Mouse (Mus musculus): Measurements from ENCODE around the gene Gucd1. TPM values are rescaled to one million over a fixed set of nuclear protein-coding genes. Genes with fewer than 3 reads are reported as not detected.
"Not testable (repeated sequence)": the region's sequence is repeated elsewhere in the genome, so short reads cannot be mapped to it uniquely, and the experiment has no call there.

The Gucd1 gene
- polyA plus RNA-seq, 1 experiment from 2014 or later: 23.9 TPM

- 57% methylated on average over 6 of the region's 6 CpGs for WGBS
- H3K9me3 ChIP-seq (ENCODE audit: control insufficient read depth, low read length): no peaks in the 10 kb centered on the region
- ATAC-seq (ENCODE audit: low FRiP score) (no peak), DNase-seq (ENCODE audit: low spot score) (no peak)
- peaks cover 7% of the 10 kb centered on the region; the same call in 1 of the 2 replicates for H3K4me1 ChIP-seq (replicated peaks; ENCODE audit: control insufficient read depth, insufficient read depth, low read length)
- no peak overlapping the region; the same call in 1 of the 2 replicates for H3K4me3 ChIP-seq (replicated peaks; ENCODE audit: low read length)
- no peaks in the 10 kb centered on the region for H3K36me3 ChIP-seq (replicated peaks; ENCODE audit: control insufficient read depth, insufficient read depth)
- H3K9ac ChIP-seq: no peak overlapping the region
- H3K27ac ChIP-seq: no peak overlapping the region
- no peaks in the 10 kb centered on the region for H3K27me3 ChIP-seq (ENCODE audit: control insufficient read depth, insufficient read depth, low read length)
- H3K4me2 ChIP-seq (replicated peaks): 0 out of 2 replicates have a peak overlapping the region, but pooled peaks have one; percentile 10
Measured at GRCm38 (mm10) chr10:75365231-75365633, 152.5 kb downstream of the Gucd1 start.

DNA sequence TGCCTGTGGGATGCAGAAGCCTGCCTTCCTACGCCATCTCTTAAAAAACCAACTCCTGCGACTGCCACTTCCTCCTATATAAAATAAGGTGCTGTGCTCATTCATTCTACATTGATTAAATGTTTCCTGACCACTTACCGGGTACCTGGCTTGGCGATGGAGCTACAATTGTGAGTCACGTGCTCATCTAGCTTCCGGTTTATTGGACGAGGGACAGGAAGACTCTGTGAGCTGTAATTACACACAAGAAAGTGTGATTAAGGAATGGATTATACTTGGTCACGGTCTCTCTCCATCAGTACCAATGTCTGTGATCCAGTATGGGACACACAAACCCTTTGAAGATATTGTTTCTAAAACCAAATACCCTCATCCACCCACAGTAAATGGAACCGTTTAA lies 153.0 kb downstream of the Gucd1 start:
- H3K36me3 ChIP-seq (replicated peaks; ENCODE audit: control insufficient read depth, insufficient read depth): no peaks in the 10 kb centered on the region
- DNase-seq (ENCODE audit: low spot score) (no peak), ATAC-seq (ENCODE audit: low FRiP score) (no peak)
- H3K27me3 ChIP-seq (ENCODE audit: control insufficient read depth, insufficient read depth, low read length): no peaks in the 10 kb centered on the region
- 76% methylated on average over 9 of the region's 9 CpGs for WGBS
- H3K4me1 ChIP-seq (replicated peaks; ENCODE audit: control insufficient read depth, insufficient read depth, low read length): peaks cover 7% of the 10 kb centered on the region; the same call in 1 of the 2 replicates
- no peak overlapping the region for H3K4me3 ChIP-seq (replicated peaks; ENCODE audit: low read length)
- H3K9me3 ChIP-seq (ENCODE audit: control insufficient read depth, low read length): no peaks in the 10 kb centered on the region
- H3K4me2 ChIP-seq (replicated peaks): no peak overlapping the region
- H3K9ac ChIP-seq: no peak overlapping the region
- H3K27ac ChIP-seq: peak overlapping the region; percentile 43; the same call in 1 of the 2 replicates

- DNase-seq (ENCODE audit: low spot score) (peak; percentile 63), ATAC-seq (ENCODE audit: low FRiP score) (peak; percentile 82)
- peak overlapping the region; percentile 43; the same call in 1 of the 2 replicates for H3K27ac ChIP-seq
- not testable (repeated sequence) for H3K9me3 ChIP-seq (ENCODE audit: control insufficient read depth, low read length); H3K4me1 ChIP-seq (replicated peaks; ENCODE audit: control insufficient read depth, insufficient read depth, low read length); H3K9ac ChIP-seq; H3K27me3 ChIP-seq (ENCODE audit: control insufficient read depth, insufficient read depth, low read length); H3K4me2 ChIP-seq (replicated peaks); H3K4me3 ChIP-seq (replicated peaks; ENCODE audit: low read length); H3K36me3 ChIP-seq (replicated peaks; ENCODE audit: control insufficient read depth, insufficient read depth)
- 4% methylated on average over 1 of the region's 1 CpGs for WGBS
Measured at GRCm38 (mm10) chr10:75364214-75364690, 153.5 kb downstream of the Gucd1 start.

GRCm38 (mm10) chr10:75355341-75355740 lies 162.4 kb downstream of the Gucd1 start:
- no peaks in the 10 kb centered on the region for H3K9me3 ChIP-seq (ENCODE audit: control insufficient read depth, low read length)
- H3K9ac ChIP-seq: no peak overlapping the region
- ATAC-seq (ENCODE audit: low FRiP score) (no peak), DNase-seq (ENCODE audit: low spot score) (no peak)
- H3K4me1 ChIP-seq (replicated peaks; ENCODE audit: control insufficient read depth, insufficient read depth, low read length): no peaks in the 10 kb centered on the region
- no peak overlapping the region for H3K4me3 ChIP-seq (replicated peaks; ENCODE audit: low read length)
- no peak overlapping the region for H3K4me2 ChIP-seq (replicated peaks)
- 86% methylated on average over 4 of the region's 4 CpGs for WGBS
- no peaks in the 10 kb centered on the region for H3K27me3 ChIP-seq (ENCODE audit: control insufficient read depth, insufficient read depth, low read length)
- H3K36me3 ChIP-seq (replicated peaks; ENCODE audit: control insufficient read depth, insufficient read depth): no peaks in the 10 kb centered on the region
- H3K27ac ChIP-seq: no peak overlapping the region

DNA sequence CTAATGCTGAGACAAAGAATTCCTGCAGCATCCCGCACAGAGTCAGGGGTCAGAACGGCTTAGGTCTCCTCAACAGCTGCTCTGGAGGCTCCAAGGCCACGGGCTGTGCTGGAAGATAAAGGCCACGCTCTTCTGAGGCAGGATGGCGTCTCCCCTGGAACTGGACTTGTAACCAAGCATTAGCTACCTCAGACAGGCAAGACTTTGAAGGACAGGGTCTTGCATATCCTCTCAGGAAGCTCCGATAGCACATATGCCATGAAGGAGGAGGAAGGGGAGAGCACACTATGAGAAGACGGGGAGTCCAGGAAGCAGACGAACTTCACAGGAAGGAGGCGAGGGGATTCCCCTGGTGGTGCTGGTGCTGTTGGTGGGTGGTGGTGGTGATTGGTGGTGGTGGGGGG lies 163.9 kb downstream of the Gucd1 start:
- H3K4me3 ChIP-seq (replicated peaks; ENCODE audit: low read length); DNase-seq (ENCODE audit: low spot score); H3K9me3 ChIP-seq (ENCODE audit: control insufficient read depth, low read length); H3K4me1 ChIP-seq (replicated peaks; ENCODE audit: control insufficient read depth, insufficient read depth, low read length); H3K27ac ChIP-seq; H3K4me2 ChIP-seq (replicated peaks); H3K27me3 ChIP-seq (ENCODE audit: control insufficient read depth, insufficient read depth, low read length); ATAC-seq (ENCODE audit: low FRiP score); H3K36me3 ChIP-seq (replicated peaks; ENCODE audit: control insufficient read depth, insufficient read depth); H3K9ac ChIP-seq: not testable (repeated sequence)
- WGBS: 76% methylated on average over 8 of the region's 9 CpGs

DNA sequence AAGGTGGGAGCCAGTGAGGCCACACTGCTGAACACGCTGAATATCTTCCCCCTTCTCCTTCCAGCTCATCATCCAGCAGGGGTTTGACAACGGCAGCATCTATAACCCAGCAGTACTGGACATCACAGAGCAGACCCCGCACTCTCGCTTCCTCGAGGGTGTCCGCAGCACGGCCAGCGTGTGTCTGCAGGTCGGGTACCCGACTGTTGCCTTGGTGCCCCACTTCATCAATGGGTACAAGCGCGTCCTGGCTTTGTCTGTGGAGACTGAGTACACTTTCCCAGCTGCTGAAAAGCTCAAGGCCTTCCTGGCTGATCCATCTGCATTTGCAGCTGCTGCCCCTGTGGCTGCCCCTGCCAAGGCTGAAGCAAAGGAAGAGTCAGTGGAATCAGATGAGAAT lies 165.2 kb downstream of the Gucd1 start:
- H3K4me2 ChIP-seq (replicated peaks): no peak overlapping the region
- 95% methylated on average over 12 of the region's 12 CpGs for WGBS
- H3K9me3 ChIP-seq (ENCODE audit: control insufficient read depth, low read length): no peaks in the 10 kb centered on the region
- no peaks in the 10 kb centered on the region for H3K36me3 ChIP-seq (replicated peaks; ENCODE audit: control insufficient read depth, insufficient read depth)
- no peaks in the 10 kb centered on the region for H3K27me3 ChIP-seq (ENCODE audit: control insufficient read depth, insufficient read depth, low read length)
- ATAC-seq (ENCODE audit: low FRiP score): no peak
- no peak overlapping the region for H3K27ac ChIP-seq
- DNase-seq (ENCODE audit: low spot score): no peak
- no peak overlapping the region for H3K9ac ChIP-seq
- no peak overlapping the region for H3K4me3 ChIP-seq (replicated peaks; ENCODE audit: low read length)
- no peaks in the 10 kb centered on the region for H3K4me1 ChIP-seq (replicated peaks; ENCODE audit: control insufficient read depth, insufficient read depth, low read length)

DNA sequence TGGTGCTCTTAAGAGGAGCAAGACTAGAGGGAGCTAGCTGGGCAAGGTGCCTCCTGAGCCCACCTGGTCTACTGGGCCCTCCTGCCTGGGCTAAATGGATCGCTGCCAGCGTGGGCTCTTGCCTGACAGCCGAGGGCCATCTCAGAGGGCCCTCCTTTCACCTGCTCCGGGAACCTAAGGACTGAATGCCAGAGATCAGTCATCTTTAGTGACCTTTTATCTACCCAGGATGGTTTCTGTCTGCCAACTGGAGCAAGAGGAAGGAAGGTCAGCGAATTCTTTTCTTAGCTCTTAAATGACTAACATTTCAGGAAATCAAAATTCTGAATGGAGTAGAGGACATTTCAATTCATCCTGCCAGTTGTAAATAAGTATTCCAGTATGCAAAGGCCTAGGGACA lies 167.2 kb downstream of the Gucd1 start:
- Histone ChIP-seq H3K4me1 (replicated peaks; ENCODE audit: control insufficient read depth, insufficient read depth, low read length) (no peaks in the 10 kb centered on the region), H3K4me2 (replicated peaks) (no peak overlapping the region), H3K36me3 (replicated peaks; ENCODE audit: control insufficient read depth, insufficient read depth) (no peaks in the 10 kb centered on the region), H3K9ac (no peak overlapping the region), H3K9me3 (ENCODE audit: control insufficient read depth, low read length) (no peaks in the 10 kb centered on the region), H3K27ac (no peak overlapping the region), H3K4me3 (replicated peaks; ENCODE audit: low read length) (no peak overlapping the region), H3K27me3 (ENCODE audit: control insufficient read depth, insufficient read depth, low read length) (no peaks in the 10 kb centered on the region)
- WGBS: 84% methylated on average over 5 of the region's 5 CpGs
- DNase-seq (ENCODE audit: low spot score) (no peak), ATAC-seq (ENCODE audit: low FRiP score) (no peak)

- H3K4me3 ChIP-seq (replicated peaks; ENCODE audit: low read length): no peak overlapping the region
- WGBS: 48% methylated on average over 2 of the region's 2 CpGs
- ATAC-seq (ENCODE audit: low FRiP score) (no peak), DNase-seq (ENCODE audit: low spot score) (no peak)
- no peaks in the 10 kb centered on the region for H3K27me3 ChIP-seq (ENCODE audit: control insufficient read depth, insufficient read depth, low read length)
- H3K9ac ChIP-seq: no peak overlapping the region
- H3K4me1 ChIP-seq (replicated peaks; ENCODE audit: control insufficient read depth, insufficient read depth, low read length): no peaks in the 10 kb centered on the region
- no peak overlapping the region for H3K27ac ChIP-seq
- no peaks in the 10 kb centered on the region for H3K36me3 ChIP-seq (replicated peaks; ENCODE audit: control insufficient read depth, insufficient read depth)
- H3K4me2 ChIP-seq (replicated peaks): no peak overlapping the region
- no peaks in the 10 kb centered on the region for H3K9me3 ChIP-seq (ENCODE audit: control insufficient read depth, low read length)
Measured at GRCm38 (mm10) chr10:75345265-75345664, 172.5 kb downstream of the Gucd1 start.

DNA sequence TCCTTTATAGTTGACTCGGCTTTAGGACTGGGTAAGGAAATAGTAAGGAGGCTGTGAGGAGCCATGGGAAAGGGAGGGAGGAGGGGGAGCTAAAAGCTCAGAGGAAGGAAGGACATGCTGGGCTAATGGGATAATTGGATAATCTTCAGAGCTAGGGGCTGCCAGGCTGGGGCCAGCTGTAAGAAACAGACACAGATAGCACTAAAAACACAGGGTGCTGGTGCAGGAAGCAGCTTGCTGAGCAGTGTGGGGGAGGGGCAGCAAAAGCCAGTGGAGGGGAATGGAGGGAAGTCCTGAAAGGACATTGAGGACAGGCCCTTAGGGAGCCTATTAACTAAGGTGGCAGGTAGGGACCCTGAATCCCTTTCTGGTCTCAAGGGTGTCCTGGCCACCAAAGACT lies 173.2 kb downstream of the Gucd1 start:
- 88% methylated on average over 1 of the region's 1 CpGs for WGBS
- not testable (repeated sequence) for H3K36me3 ChIP-seq (replicated peaks; ENCODE audit: control insufficient read depth, insufficient read depth); H3K27me3 ChIP-seq (ENCODE audit: control insufficient read depth, insufficient read depth, low read length); H3K9ac ChIP-seq; H3K4me2 ChIP-seq (replicated peaks); H3K27ac ChIP-seq; H3K4me3 ChIP-seq (replicated peaks; ENCODE audit: low read length); DNase-seq (ENCODE audit: low spot score); ATAC-seq (ENCODE audit: low FRiP score); H3K4me1 ChIP-seq (replicated peaks; ENCODE audit: control insufficient read depth, insufficient read depth, low read length); H3K9me3 ChIP-seq (ENCODE audit: control insufficient read depth, low read length)

DNA sequence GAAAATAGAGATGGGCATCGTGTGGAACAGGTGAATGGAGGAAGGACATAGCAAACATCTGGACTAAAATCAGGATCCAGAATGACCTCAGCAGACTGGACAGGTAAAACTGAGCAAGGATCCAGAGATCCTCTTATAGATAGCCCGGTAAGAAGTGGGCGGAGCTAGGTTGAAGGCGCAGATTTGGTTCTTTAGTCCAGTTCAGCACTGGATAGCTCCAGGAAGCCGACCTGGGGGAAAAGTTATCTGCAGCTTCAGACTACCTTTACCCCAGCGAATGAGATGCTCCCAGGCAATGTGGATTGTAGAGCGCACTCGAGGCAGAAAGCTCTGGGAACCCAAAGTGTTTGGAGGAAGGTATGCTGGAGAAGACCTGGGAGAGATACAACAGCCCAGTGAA lies 175.8 kb downstream of the Gucd1 start:
- no peaks in the 10 kb centered on the region for H3K27me3 ChIP-seq (ENCODE audit: control insufficient read depth, insufficient read depth, low read length)
- no peak for ATAC-seq (ENCODE audit: low FRiP score)
- 38% methylated on average over 8 of the region's 8 CpGs for WGBS

More for the DNA sequence above, 175.8 kb downstream of the Gucd1 start:
- H3K36me3 ChIP-seq (replicated peaks; ENCODE audit: control insufficient read depth, insufficient read depth): no peaks in the 10 kb centered on the region
- DNase-seq (ENCODE audit: low spot score): no peak
- H3K9me3 ChIP-seq (ENCODE audit: control insufficient read depth, low read length): no peaks in the 10 kb centered on the region
- no peak overlapping the region for H3K9ac ChIP-seq
- H3K4me3 ChIP-seq (replicated peaks; ENCODE audit: low read length): no peak overlapping the region
- H3K4me1 ChIP-seq (replicated peaks; ENCODE audit: control insufficient read depth, insufficient read depth, low read length): no peaks in the 10 kb centered on the region
- H3K27ac ChIP-seq: no peak overlapping the region
- H3K4me2 ChIP-seq (replicated peaks): no peak overlapping the region

Data from hindbrain, embryonic 14.5 days (tissue).